Mouse (Mus musculus) megakaryocyte-erythroid progenitor cell, adult 5-6 weeks (primary cell): Measurements from ENCODE around the gene Nudt21. TPM values are rescaled to one million over a fixed set of nuclear protein-coding genes. Genes with fewer than 3 reads are reported as not detected.

Source experiments
- total RNA-seq, 2 experiments: library from RNA; stranded (forward) in 1 of 2; stranded (reverse) in 1 of 2; fragments of 200-1000, 215-1000 nt in 1 of 2; fragments of >200 nt in 1 of 2; fragmentation: Nextera tagmentation in 1 of 2; gene quantifications; 2 replicates each; pipeline ENCODE4 v1.2.3; 2014 to 2017

Gene Nudt21
- total RNA-seq, 2 experiments from 2014 or later = 68.2 to 145 TPM

Other genes starting within 250 kb of the Nudt21 start
- gene Gnao1, start 227.1 kb downstream of the Nudt21 start, total RNA-seq (2014; fragmentation: Nextera tagmentation) = not detected in 2 replicates
- not detected in 2 replicates for gene Gnao1, start 227.1 kb downstream of the Nudt21 start, total RNA-seq (2017)
- 62.9 and 64.6 TPM in 2 replicates for gene Amfr, start 24.2 kb downstream of the Nudt21 start, total RNA-seq (2014; fragmentation: Nextera tagmentation)
- gene Amfr, start 24.2 kb downstream of the Nudt21 start, total RNA-seq (2017) = 89.4 and 214 TPM in 2 replicates
- gene Ogfod1, start 167 bp upstream of the Nudt21 start, total RNA-seq (2014; fragmentation: Nextera tagmentation) = 17.2 and 19.0 TPM in 2 replicates
- 8.4 and 11.3 TPM in 2 replicates for gene Ogfod1, start 167 bp upstream of the Nudt21 start, total RNA-seq (2017)
- 5.3 and 11.9 TPM in 2 replicates for gene Bbs2, start 61.9 kb upstream of the Nudt21 start, total RNA-seq (2014; fragmentation: Nextera tagmentation)
- 2.0 and 15.9 TPM in 2 replicates for gene Bbs2, start 61.9 kb upstream of the Nudt21 start, total RNA-seq (2017)
- not detected in 2 replicates for gene Mt4, start 100.2 kb upstream of the Nudt21 start, total RNA-seq (2014; fragmentation: Nextera tagmentation)
- gene Mt4, start 100.2 kb upstream of the Nudt21 start, total RNA-seq (2017) = not detected in 2 replicates
- gene Mt3, start 115.6 kb upstream of the Nudt21 start, total RNA-seq (2014; fragmentation: Nextera tagmentation) = not detected in 2 replicates
- not detected in 2 replicates for gene Mt3, start 115.6 kb upstream of the Nudt21 start, total RNA-seq (2017)
- 352 and 428 TPM in 2 replicates for gene Mt2, start 135.6 kb upstream of the Nudt21 start, total RNA-seq (2014; fragmentation: Nextera tagmentation)
- 400 TPM in 2 replicates for gene Mt2, start 135.6 kb upstream of the Nudt21 start, total RNA-seq (2017)
- 524 and 583 TPM in 2 replicates for gene Mt1, start 142.1 kb upstream of the Nudt21 start, total RNA-seq (2014; fragmentation: Nextera tagmentation)
- 648 and 717 TPM in 2 replicates for gene Mt1, start 142.1 kb upstream of the Nudt21 start, total RNA-seq (2017)
- 66.6 and 86.4 TPM in 2 replicates for gene Nup93, start 177.5 kb upstream of the Nudt21 start, total RNA-seq (2014; fragmentation: Nextera tagmentation)
- 55.1 and 69.6 TPM in 2 replicates for gene Nup93, start 177.5 kb upstream of the Nudt21 start, total RNA-seq (2017)